Mouse (Mus musculus): Measurements from ENCODE around the gene Btg1.

Btg1 gene

DNA sequence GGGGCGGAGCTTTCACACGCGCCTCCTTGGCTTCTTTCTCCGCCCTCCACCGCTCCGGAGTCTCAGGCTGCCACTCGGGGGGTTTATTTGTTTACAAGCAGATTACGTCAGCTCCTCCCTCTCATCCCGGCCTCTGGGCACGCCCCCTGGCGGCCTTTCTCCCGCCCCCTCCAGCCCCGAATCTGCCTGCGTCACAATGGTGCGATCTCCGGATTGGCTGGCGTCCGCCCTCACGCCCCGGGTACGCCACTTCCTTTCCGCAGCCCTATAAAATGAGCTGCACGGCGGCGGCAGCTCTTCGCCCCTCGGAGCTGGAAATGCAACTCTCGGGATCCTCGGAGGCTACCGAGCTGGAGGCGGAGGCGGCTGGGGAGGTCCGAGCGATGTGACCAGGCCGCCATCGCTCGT lies at the start of gene Btg1:
Btg1 (plus strand) TSS at position 298 of the 408 bp plus-strand sequence.
- peak; percentile 98 for DNase-seq (ENCODE audit: low spot score)

DNA sequence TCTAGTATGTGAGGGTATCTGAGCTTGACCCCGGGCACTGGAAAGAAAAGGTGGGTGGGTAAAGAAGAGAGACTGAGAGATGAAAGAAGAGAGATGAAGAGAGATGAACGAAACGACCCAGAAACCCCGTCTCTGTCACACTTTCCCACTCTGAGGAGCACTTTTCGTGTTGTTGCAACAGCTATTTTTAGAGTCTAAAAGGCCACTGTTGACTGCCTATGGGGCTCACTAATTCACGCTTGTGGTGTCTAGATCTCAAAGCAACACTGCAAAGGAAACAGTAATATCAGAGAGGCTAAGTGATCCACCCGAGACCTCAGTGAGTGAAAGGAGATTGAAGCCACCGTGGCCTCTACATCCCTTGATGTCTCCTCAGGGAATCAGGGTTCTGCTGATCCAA lies 47.3 kb upstream of the Btg1 start:
- no peak for DNase-seq (ENCODE audit: low spot score)

DNA sequence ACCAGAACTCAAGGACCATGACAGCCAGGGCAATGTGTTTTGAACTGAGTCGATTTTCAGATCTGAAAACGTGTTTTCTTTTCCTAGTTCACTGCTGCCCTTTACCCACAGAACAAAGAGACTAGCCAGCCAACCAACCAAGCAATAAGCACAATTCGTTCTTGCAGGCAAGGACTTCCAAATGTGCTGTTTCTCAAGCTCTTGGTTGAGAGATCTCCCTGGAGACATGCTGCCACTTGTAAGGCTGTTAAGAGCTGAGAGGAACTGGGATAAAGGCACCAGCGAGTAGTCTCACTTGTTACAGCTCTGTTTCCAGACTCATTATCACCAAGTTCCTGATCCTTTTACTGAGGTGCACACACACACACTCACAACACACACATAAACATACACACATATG lies 45.6 kb upstream of the Btg1 start:
- DNase-seq (ENCODE audit: low spot score): no peak

DNA sequence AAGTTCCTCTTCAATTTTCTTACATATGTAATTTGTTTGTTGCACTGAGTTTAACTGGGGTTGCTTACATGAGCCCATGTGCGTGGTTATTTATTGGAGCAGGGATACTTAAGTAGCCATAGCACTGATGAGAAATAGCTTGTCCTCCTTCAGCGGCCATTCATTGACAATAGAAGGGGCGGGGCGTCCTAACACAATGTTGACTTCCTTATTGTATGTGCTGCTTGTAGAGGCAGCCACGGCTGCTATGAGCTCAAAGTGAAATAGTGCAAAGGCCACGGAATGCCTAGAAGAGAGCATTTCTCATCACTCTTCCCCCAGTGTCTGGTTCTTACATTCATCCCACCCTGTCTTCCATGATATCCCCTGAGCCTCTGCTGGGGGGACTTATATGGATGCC lies 42.0 kb upstream of the Btg1 start:
- no peak for DNase-seq (ENCODE audit: low spot score)

DNA sequence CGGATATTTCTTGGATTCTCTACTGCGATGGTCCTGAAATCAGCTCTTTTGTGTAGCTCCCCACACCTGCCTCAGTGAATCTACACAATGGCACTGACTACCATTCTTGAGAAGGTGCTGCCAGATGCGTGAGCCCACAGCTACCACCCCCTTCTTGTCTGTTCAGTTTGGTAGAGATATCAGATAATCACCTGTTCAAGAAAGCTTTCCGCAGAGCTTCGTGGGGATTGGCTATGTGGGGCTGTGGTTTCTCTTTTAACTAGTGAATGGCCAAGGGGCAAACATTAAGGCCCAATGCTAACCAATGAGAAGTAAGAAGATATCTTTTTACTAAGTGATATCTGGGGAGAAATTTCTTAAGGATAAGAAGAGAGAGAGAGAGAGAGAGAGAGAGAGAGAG lies 41.5 kb upstream of the Btg1 start:
- no peak for DNase-seq (ENCODE audit: low spot score)

DNA sequence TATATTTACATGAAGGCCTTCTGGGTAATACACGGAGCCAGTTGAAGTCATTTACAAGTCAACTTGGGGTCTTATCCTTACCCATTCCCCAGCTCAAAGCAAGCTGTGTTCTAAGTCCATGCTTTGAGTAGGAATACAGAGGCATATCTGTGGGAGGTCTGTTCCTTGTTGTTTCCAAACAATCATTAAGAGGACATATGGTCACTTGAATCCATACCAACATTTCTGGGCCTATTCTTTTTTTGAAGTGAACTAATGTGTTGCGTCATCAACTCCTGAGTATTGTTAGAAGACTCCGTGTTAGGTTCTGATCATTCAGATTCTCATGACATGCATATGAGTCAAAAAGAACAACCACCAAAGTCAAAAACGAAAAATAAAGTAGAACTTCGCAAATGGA lies 37.9 kb upstream of the Btg1 start:
- no peak for DNase-seq (ENCODE audit: low spot score)

DNA sequence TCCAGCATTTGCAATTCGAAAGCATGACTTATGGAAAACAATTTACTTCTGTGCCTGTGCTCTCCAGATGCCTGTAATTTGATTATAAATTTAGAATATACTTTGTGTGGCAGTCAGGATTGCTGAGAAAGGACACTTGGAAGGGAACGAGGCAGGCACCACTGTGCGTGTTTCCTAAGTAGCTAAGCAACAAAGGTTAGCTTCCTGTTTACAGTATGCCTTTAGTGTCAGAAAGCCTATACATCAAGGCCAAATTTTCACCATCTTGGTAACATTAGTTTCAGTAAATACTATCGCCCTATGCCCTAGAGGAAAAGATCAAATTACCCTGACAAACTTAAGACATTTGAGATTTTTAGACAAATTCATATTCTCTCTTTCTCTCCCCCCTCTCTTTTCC lies 37.4 kb upstream of the Btg1 start:
- DNase-seq (ENCODE audit: low spot score): no peak

DNA sequence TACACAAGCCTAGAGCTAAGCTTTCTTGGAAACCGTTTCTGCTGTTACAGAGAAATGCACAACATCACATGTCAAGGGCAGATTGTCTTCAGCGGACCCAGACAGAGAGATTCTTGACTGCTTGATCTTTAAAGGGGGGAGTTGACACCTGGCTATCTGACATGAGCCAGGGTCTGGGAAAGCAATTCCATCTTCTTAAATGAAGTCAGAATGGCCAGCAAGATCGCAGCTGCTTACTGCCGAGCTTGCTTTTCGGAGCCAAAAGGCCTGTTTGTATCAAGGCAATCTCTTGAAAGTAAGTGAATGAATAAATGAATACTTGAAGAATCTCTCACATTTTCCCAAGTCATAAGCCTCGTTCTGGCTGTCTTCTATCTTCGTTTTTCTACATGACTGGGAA lies 36.6 kb upstream of the Btg1 start:
- DNase-seq (ENCODE audit: low spot score): no peak

DNA sequence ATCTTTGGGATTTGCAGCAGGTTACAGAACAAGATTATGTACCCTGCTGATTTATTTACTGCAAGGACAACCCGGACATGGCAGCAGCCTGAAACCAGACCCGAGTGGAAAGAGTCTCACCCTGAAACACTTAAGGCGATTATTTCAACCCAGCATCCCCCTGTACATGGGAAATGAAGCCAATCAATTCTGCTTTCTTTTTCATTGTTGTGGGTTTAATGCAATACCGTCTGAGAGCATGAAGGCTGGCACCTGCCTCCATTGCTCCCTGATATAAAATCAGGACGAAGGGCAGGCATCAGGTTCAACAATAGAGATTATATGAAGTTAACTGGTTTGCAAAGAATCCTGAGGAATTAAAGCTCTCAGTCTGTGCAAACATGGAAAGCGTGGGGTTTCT lies 35.6 kb upstream of the Btg1 start:
- DNase-seq (ENCODE audit: low spot score): no peak

DNA sequence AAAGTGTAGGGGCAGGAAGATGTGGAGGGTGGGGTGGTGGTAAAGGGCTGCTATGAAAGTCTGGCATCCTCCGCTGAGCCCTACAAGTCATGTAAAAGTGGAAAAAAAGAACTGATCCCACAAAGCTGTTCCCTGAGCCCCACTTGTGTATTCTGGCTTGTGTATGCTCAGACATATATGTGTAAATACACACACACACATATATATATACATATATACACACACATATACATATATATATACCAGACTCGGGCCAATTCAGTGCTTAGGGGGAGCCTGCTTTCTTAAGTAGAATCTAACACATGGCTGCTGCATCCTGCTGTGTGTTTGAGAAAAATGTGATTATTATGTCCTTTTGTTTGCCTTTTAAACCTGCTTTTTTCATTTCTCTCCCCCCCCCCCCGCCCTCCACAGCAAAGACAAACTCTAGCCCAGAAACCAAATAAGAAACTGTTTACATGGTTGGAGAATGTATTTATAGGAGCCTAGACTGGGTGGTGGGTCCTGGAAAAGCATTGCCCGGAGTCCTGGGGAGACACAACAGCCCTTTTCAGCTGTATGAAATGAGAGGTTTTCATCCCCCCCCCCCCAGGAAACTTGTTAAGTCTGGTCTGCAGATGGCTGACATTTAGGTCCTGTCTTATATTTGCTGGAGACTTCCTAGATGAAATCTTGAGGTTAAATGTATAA lies 30.5 kb upstream of the Btg1 start:
- DNase-seq (ENCODE audit: low spot score): no peak

DNA sequence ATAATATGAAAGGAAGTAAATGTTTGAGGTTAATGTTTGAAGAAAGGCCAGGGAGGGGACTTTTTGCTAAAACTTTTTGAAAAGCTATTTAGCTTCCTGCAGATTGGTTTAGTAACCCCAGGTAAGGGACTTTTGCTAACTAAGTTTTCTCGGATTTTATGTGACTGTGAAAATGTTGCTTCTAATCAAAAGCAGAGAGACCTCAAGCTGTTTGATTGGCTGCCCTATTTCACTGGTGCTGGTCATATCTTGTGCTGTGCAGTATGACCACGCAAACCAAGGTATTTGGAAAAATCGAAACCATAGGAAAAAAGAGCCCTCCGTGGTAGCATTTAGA lies 30.0 kb upstream of the Btg1 start:
- DNase-seq (ENCODE audit: low spot score): no peak

DNA sequence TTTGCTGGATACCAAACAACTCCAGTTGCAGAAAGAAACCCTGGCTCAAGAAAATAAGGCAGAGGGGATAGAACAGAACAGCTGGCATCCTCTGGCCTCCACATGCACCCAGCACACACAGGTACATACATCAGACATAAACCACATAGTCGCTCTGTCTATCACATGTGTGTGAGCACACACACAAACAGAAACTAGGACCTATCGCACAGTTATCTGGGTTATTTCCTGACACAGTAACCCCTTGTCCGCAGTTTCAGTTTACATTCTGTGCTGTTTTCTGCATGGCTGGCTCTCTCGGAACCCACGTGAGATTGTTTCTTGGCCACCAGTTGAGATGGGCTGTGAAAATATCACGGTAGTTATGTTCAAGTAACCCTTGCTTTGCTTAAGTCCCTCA lies 28.6 kb upstream of the Btg1 start:
- no peak for DNase-seq (ENCODE audit: low spot score)

DNA sequence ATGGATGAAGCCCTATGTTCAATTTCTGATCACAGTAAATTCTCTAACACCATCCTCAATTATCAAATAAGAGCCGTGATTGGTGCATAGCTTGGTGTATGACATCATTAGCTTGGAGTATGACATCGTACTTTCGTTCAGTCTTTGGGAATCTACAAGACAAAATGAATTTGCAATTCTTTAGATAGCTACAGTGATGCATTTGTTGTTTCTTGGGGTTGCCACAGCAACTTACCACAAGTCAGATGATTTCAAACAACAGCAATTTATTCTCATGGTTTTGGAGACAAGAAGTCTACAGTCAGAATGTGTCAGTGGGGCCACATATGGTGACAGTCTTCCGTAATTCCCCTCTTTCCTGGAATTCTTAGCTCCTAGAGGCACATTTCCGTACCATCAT lies 27.0 kb upstream of the Btg1 start:
- DNase-seq (ENCODE audit: low spot score): no peak

DNA sequence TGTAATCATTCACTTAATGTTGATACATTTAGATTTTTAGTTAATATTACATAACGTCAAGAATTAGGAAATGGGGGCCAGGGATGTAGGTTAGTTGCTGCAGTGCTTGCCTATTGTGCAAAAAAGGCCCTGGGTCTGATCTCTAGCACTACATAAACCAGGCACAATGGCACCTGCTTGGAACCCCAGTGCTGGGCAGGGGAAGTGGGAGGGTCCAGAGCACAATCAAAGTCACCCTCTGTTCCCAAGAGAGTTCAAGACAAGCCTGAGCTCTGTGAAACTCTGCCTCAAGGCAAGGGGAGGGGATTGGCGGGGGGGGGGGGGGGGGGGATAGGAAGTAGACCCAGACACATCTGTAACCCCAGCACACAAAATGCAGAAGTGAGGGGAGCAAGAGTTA lies 24.7 kb upstream of the Btg1 start:
- DNase-seq (ENCODE audit: low spot score): no peak

DNA sequence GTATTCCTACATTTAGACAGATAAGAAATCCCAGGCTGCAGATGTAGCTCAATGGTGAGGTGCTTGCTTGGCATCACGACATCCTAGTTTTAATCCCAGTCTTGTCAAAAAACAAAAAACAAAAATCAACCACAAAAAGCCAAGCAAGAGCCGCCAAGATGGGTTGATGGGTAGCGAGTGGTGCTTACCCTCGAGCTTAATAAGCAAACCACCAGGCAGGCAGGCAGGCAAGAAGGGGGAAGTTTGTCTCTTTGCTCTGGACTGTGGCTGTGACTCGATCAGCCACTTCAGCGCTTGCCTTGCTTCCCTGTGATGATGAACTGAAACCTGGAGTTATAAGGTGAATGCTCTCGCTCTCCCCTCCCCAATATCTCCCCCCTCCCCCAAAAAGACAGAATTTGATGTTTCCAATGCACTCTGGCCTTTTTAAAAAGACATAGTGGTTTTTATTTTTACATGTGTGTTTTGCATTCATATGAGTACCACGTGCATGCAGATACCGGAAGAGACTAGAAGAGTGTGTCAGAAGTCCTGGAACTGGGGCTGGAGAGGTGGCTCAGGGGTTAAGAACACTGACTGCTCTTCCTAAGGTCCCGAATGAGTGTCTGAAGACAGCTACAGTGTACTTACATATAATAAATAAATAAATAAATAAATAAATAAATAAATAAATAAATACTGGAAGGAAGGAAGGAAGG lies 21.2 kb upstream of the Btg1 start:
- no peak for DNase-seq (ENCODE audit: low spot score)

DNA sequence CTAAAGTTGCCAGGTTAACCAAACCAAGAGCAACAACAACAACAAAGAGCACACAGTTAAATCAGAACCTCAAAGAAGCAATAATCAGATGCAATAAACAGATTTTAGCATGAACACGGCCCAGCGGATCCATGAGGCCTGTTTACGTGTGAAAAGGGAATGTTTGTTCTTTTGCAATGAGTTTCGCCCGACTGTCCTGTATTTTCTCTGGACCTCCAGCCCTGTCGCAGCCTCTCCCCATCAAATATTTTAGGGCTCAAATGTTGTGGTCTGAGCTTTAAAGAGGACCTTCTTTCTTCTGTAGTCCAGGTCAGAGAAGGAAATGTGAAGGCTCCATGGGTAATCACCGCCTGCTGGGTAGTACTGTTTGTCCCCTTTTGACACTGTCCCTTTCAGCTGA lies 20.4 kb upstream of the Btg1 start:
- DNase-seq (ENCODE audit: low spot score): no peak

DNA sequence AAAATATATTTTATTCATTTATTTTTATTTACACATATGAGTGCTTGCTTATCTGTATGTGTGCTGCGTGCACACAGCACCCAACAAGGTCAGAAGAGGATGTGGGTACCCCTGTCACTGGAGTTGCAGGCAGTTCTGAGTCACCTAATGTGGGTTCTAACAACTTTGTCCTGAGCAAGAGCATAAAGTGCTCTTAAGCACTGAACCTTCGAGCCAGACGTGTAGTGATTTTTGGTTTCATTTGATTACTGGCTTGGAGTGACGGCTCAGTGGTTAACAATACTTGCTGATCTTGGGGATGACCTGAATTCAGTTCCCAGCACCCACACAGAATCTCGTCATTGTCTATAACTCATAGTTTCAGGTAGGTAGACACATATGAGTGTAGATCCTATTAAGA lies 17.2 kb upstream of the Btg1 start:
- no peak for DNase-seq (ENCODE audit: low spot score)

DNA sequence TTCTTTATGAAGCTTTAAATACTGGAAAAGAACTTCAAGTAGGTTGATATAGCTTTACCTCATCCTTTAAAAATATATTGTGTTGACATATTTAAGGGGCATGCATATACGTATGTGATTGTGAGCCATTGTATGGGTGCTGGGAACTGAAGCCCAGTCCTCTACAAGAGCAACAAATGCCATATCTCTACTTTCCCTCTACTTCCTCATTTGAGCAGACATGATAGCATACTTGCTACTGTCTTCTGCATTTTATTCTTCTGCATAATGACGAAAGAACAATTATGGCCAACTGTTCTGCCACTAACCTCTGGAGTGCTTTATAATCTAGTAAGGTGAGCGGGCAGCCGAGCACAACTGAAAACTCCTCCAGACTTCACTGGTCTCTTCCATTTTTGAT lies 15.1 kb upstream of the Btg1 start:
- no peak for DNase-seq (ENCODE audit: low spot score)

DNA sequence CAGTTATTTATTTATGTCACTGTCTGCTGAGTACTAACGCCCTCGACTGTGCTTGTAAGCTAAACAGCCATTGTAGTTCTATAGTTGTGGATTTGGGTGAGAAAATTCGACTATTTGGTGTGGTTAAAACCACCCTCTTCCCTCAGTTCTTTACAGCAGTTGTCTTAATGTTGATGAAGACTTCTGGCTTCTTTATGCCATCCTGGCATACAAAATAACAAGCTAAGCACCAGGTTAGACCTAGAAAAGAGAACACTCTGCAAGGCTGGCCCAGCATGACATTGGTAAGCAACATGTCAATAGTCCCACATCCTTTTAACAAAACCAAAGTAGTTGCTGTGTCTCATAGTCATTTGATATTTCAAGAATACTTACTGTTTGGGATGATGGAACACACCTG lies 14.5 kb upstream of the Btg1 start:
- no peak for DNase-seq (ENCODE audit: low spot score)

DNA sequence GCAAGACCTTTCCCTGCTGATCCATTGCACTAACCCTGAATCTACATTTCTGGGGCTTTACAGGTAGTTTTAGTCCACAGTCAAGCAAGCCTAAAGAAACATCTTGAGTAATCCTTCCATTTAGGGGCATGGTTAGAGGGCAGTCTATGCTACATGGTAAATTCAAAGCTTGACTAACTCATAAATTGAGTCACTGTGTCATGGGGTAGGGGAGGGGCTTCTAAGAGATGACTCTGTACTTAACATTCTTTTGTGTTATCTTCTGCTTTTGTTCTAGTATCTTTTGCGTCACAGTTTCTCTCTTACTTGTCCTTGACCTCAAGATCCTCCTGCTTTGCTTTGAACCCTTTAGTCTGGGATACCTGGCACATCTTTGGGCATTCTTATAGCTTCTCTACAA lies 11.6 kb upstream of the Btg1 start:
- no peak for DNase-seq (ENCODE audit: low spot score)

DNA sequence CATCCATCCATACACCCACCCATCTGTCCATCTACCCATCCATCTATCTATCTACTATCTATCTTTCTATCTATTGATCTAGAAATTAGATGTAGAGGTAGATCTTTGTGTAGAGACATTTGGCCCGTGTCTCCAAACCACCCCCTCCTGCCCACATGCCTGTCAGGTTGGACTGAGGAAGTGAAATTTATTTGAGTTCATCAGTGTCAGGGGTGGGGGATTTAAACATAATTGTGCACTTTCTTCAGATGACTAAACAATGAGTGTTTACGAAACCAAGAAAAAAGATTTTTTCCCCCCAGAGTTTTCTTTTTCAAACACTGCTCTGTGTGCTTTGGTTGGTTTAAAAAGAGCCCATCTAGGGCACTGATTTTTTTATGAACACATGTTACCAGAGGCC lies 10.9 kb upstream of the Btg1 start:
- DNase-seq (ENCODE audit: low spot score): no peak

DNA sequence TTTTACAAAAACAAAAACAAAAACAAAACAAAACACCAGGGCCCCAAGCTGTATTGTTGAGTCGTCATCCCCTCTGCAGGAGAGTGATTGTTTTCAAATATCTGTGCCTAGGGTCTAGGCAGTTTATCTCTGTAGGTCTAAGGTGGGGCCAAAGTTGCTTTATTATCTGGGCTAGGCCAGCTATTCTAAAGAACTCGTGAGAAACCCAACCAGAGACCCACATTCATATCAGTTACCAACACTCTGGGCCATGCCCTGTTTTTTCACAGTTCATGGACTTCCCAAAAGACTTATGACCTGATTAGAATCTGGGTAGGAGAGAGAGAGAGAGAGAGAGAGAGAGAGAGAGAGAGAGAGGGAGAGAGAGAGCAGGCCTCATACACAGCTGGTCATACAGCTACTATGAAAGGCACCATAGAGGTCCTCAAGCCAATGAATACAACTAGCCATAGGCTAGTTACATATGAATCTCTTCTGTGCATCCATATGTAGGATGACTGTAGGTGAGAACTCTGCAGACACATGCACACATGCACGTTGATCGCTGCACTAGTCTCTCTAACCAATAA lies 9.1 kb upstream of the Btg1 start:
- no peak for DNase-seq (ENCODE audit: low spot score)

DNA sequence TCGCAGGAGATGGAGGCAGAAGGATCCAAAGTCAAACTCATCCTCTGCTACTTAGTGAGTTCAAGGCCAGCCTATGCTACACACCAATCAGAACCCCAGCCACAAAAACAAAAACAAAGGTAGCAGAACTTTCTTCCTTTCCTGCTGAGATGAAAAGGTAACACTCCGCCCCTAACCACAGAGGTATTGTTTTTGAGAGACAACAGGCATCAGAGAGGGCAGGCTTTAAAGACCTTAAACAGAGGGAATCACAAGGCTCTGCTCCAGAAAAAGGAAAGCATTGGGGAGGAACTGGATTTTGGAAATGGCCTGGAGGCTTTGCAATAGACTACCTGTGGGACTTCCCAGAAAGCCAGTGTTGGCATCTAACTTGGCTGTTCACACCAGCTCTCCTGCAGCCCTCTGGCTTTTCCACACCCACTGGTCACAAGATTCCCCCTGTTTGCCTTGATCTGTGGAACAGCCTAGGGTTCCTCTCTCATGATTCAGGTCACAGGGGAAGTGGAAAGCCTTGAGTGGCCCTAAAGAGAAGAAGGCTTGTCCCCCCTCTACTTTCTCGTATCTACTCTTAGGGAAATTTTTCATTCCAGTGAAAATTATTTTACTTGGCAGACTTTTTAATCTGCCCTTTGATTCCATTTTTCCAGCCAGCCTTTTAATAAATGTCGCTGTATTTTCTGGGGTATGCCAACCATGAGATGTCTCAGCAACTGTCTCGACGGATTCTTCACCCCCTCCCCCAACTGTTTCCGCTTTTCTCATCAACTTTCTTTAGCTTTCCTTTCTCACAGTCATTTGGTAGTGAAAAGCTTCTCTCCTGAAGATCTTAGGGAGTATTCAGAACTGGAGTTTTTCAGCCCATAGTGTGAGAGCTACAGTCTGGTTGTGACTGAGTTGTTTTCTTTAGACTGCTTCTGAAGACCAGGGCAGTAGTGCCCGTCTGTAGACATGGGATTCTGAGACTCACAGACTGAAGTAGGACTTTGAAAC lies 7.2 kb upstream of the Btg1 start:
- DNase-seq (ENCODE audit: low spot score): no peak

Data from layer of hippocampus, adult 9-10 months (tissue).